Mouse (Mus musculus) liver, embryonic 15.5 days (tissue): ENCODE data around the gene Ypel3. TPM values are rescaled to one million over a fixed set of nuclear protein-coding genes. Genes with fewer than 3 reads are reported as not detected.
"Not testable (repeated sequence)": the region's sequence is repeated elsewhere in the genome, so short reads cannot be mapped to it uniquely, and the experiment has no call there.

Source experiments
- ATAC-seq: fragments of 200-750 bp; cut with Nextera tagmentation; 2 replicates; pipeline ENCODE4 v1.8.0; 2017; ENCODE audit warnings: moderate number of reproducible peaks, mild to moderate bottlenecking, moderate library complexity; ENCODE audit not compliant: insufficient read depth
- H3K27ac ChIP-seq: fragments of 300-500 bp; sonication (generic); replicated peaks from 2 replicates; pipeline ENCODE4 v1.5.1; 2015; ENCODE audit warnings: mild to moderate bottlenecking, inconsistent platforms
- H3K27me3 ChIP-seq: fragments of 300-500 bp; sonication (generic); 2 replicates; pipeline ENCODE4 v1.6.1; 2015; ENCODE audit warnings: mild to moderate bottlenecking, inconsistent platforms
- H3K36me3 ChIP-seq: fragments of 300-500 bp; sonication (generic); replicated peaks from 2 replicates; pipeline ENCODE4 v1.6.1; 2015; ENCODE audit warnings: moderate library complexity, mild to moderate bottlenecking, inconsistent platforms
- H3K4me1 ChIP-seq: fragments of 300-500 bp; sonication (generic); replicated peaks from 2 replicates; pipeline ENCODE4 v1.6.1; 2015; ENCODE audit warnings: inconsistent platforms
- H3K4me2 ChIP-seq: fragments of 300-500 bp; sonication (generic); 2 replicates; pipeline ENCODE4 v1.6.1; 2015; ENCODE audit warnings: moderate library complexity, mild to moderate bottlenecking, inconsistent platforms
- H3K4me3 ChIP-seq: fragments of 300-500 bp; sonication (generic); replicated peaks from 2 replicates; pipeline ENCODE4 v1.5.1; 2015; ENCODE audit warnings: mild to moderate bottlenecking, inconsistent platforms
- H3K9ac ChIP-seq: fragments of 300-500 bp; sonication (generic); 2 replicates; pipeline ENCODE4 v1.6.1; 2015; ENCODE audit warnings: moderate library complexity, mild to moderate bottlenecking, inconsistent platforms
- H3K9me3 ChIP-seq: fragments of 300-500 bp; sonication (generic); replicated peaks from 2 replicates; pipeline ENCODE4 v1.6.1; 2016; ENCODE audit warnings: inconsistent platforms
- WGBS: fragments of 180-500 bp; shearing (Covaris S2); methylation state at CpG from one replicate; pipeline ENCODE4 v1.1.7; 2015; ENCODE audit warnings: mixed read lengths; ENCODE audit not compliant: insufficient replicate concordance; 5-methylcytosine and 5-hydroxymethylcytosine counted together
- polyA plus RNA-seq: library from polyadenylated mRNA; unstranded; fragments of >200 nt; fragmentation: Nextera tagmentation; extraction: Ambion mirVana; gene quantifications from 2 replicates; pipeline ENCODE4 v1.2.1, GENCODE M21; 2015

Ypel3 gene
- 103 and 119 TPM in 2 replicates for polyA plus RNA-seq

- Histone ChIP-seq H3K27me3 (no peaks in the 10 kb centered on the region), H3K4me2 (peak within 1 kb of the TSS; percentile 93), H3K4me1 (peaks cover 77% of the 10 kb centered on the region), H3K4me3 (peak within 1 kb of the TSS; percentile 87), H3K9me3 (no peaks in the 10 kb centered on the region), H3K27ac (peak within 1 kb of the TSS; percentile 97), H3K36me3 (peaks cover 22% of the 10 kb centered on the region), H3K9ac (peak within 1 kb of the TSS; percentile 100)
- peak; percentile 91 for ATAC-seq
- WGBS: under 1% methylated on average over 36 of the region's 37 CpGs
These were observed at the start of gene Ypel3 for GRCm38 (mm10) chr7:126776598-126777057. Ypel3 (plus strand) TSS chr7:126776955.

- H3K27me3 ChIP-seq, H3K9me3 ChIP-seq, H3K4me1 ChIP-seq, H3K27ac ChIP-seq, H3K36me3 ChIP-seq, ATAC-seq, H3K9ac ChIP-seq, H3K4me3 ChIP-seq, H3K4me2 ChIP-seq: not testable (repeated sequence)
- 59% methylated on average over 4 of the region's 4 CpGs for WGBS
These were observed 46.4 kb upstream of the Ypel3 start for GRCm38 (mm10) chr7:126730256-126730789.

DNA sequence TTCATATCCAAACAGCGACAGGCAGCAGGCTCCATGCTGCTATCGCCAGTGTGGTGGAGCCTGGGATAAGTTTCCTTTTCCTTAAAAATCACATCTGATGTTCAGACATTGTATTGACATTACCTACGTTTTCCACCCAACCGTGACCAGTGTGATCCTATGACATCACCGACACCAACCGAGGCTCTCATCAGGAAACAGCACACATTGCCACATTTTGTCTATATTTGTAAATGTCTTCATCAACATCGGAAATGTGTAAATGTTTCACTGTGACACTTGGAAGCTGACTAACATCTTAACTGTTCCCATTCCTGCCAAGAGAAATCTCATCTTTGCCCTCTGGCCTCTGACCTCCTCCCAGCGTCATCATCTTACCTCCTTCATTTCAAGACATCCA is 40.6 kb upstream of the Ypel3 start:
- Histone ChIP-seq H3K27me3 (no peaks in the 10 kb centered on the region), H3K27ac (no peak overlapping the region), H3K4me2 (no peak overlapping the region), H3K9me3 (no peaks in the 10 kb centered on the region), H3K9ac (no peak overlapping the region), H3K4me3 (no peak overlapping the region), H3K36me3 (no peaks in the 10 kb centered on the region), H3K4me1 (0 out of 2 replicates have a peak, but pooled peaks cover 3% of the 10 kb centered on the region)
- WGBS: 68% methylated on average over 8 of the region's 8 CpGs
- no peak for ATAC-seq

- Histone ChIP-seq H3K9ac (no peak overlapping the region), H3K36me3 (no peaks in the 10 kb centered on the region), H3K4me1 (0 out of 2 replicates have a peak, but pooled peaks cover 3% of the 10 kb centered on the region), H3K27ac (no peak overlapping the region), H3K4me3 (no peak overlapping the region), H3K27me3 (no peaks in the 10 kb centered on the region), H3K9me3 (no peaks in the 10 kb centered on the region), H3K4me2 (no peak overlapping the region)
- 77% methylated on average over 17 of the region's 17 CpGs for WGBS
- no peak for ATAC-seq
These were observed 37.2 kb upstream of the Ypel3 start for GRCm38 (mm10) chr7:126739551-126739950.

DNA sequence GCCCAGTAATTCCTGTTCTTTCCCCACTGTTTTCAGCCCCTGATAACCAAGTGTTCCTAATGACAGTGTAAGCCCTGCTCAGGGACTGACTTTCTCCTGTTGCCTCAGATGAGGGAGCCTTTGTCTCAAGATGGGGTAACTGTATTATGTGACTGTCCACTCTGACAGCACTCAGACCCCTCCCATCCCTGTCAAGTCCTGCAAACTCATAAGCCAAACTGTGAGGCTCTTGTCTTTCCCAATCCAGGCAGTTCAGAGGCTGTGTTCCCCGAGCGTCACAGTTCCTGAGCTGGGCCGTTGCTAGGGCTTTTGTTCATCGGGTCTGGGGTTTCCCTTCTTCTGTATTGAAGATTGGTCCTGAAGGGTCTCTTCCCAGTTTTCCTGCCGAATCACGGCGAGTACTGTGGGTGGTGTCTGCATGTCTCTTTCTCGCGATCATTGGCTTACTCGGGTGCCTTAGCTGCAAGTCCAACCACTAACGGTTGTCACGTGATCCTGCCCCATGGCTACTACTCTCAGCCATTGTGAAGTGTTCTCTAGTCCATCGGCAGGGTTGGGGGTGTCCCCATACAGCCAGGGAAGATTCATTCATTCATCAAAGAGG is 36.5 kb upstream of the Ypel3 start:
- no peak overlapping the region for H3K4me2 ChIP-seq
- H3K27ac ChIP-seq: no peak overlapping the region
- 79% methylated on average over 13 of the region's 13 CpGs for WGBS
- no peaks in the 10 kb centered on the region for H3K9me3 ChIP-seq
- H3K9ac ChIP-seq: no peak overlapping the region
- no peak overlapping the region for H3K4me3 ChIP-seq
- ATAC-seq: no peak
- H3K4me1 ChIP-seq: 0 out of 2 replicates have a peak, but pooled peaks cover 3% of the 10 kb centered on the region
- no peaks in the 10 kb centered on the region for H3K27me3 ChIP-seq
- no peaks in the 10 kb centered on the region for H3K36me3 ChIP-seq

- WGBS: 43% methylated on average over 5 of the region's 5 CpGs
- ATAC-seq: no peak
These were observed 35.8 kb upstream of the Ypel3 start for GRCm38 (mm10) chr7:126740977-126741376.

GRCm38 (mm10) chr7:126741452-126741851 is 35.3 kb upstream of the Ypel3 start:
- WGBS: 58% methylated on average over 5 of the region's 5 CpGs
- Histone ChIP-seq H3K4me3 (no peak overlapping the region), H3K27me3 (no peaks in the 10 kb centered on the region), H3K9ac (no peak overlapping the region), H3K4me1 (0 out of 2 replicates have a peak, but pooled peaks cover 3% of the 10 kb centered on the region), H3K27ac (no peak overlapping the region), H3K36me3 (no peaks in the 10 kb centered on the region), H3K9me3 (no peaks in the 10 kb centered on the region), H3K4me2 (no peak overlapping the region)
- ATAC-seq: peak; percentile 32; the same call in 1 of the 2 replicates

More at GRCm38 (mm10) chr7:126740977-126741376, 35.8 kb upstream of the Ypel3 start:
- H3K4me2 ChIP-seq: no peak overlapping the region
- 0 out of 2 replicates have a peak, but pooled peaks cover 3% of the 10 kb centered on the region for H3K4me1 ChIP-seq
- no peak overlapping the region for H3K27ac ChIP-seq
- H3K27me3 ChIP-seq: no peaks in the 10 kb centered on the region
- no peak overlapping the region for H3K9ac ChIP-seq
- H3K4me3 ChIP-seq: no peak overlapping the region
- H3K36me3 ChIP-seq: no peaks in the 10 kb centered on the region
- no peaks in the 10 kb centered on the region for H3K9me3 ChIP-seq

- H3K4me2 ChIP-seq: no peak overlapping the region
- H3K27me3 ChIP-seq: no peaks in the 10 kb centered on the region
- H3K4me1 ChIP-seq: peaks cover 5% of the 10 kb centered on the region
- no peak overlapping the region for H3K4me3 ChIP-seq
- ATAC-seq: no peak
- no peak overlapping the region for H3K9ac ChIP-seq
- no peaks in the 10 kb centered on the region for H3K36me3 ChIP-seq
- H3K27ac ChIP-seq: no peak overlapping the region
- 76% methylated on average over 13 of the region's 13 CpGs for WGBS
- H3K9me3 ChIP-seq: no peaks in the 10 kb centered on the region
These were observed 34.7 kb upstream of the Ypel3 start for GRCm38 (mm10) chr7:126741964-126742482.

DNA sequence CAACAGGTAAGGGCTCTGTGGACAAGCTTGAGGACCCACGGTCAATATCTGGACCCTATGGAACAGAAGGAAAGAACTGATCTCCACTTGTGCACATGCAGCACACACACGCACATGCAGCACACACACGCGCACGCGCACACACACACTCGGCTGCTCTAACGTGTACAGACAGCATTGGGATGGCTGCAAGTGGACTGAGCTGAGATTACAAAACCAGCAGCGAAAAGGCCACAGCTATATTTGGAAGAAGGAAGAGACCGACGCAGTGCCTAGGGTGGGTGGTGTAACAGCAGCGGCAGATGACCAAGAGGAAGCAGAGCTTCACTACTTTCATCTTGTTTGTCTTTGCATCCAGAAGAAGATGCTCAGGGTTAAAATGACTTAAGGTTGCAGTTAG is 30.7 kb upstream of the Ypel3 start:
- peaks cover 15% of the 10 kb centered on the region for H3K4me1 ChIP-seq
- no peaks in the 10 kb centered on the region for H3K9me3 ChIP-seq
- no peak overlapping the region for H3K9ac ChIP-seq
- peak overlapping the region; percentile 49 for H3K4me2 ChIP-seq
- WGBS: 35% methylated on average over 12 of the region's 12 CpGs
- H3K27me3 ChIP-seq: no peaks in the 10 kb centered on the region
- ATAC-seq: peak; percentile 47; the same call in 1 of the 2 replicates
- no peaks in the 10 kb centered on the region for H3K36me3 ChIP-seq
- peak overlapping the region; percentile 27 for H3K4me3 ChIP-seq
- H3K27ac ChIP-seq: peak overlapping the region; percentile 81

DNA sequence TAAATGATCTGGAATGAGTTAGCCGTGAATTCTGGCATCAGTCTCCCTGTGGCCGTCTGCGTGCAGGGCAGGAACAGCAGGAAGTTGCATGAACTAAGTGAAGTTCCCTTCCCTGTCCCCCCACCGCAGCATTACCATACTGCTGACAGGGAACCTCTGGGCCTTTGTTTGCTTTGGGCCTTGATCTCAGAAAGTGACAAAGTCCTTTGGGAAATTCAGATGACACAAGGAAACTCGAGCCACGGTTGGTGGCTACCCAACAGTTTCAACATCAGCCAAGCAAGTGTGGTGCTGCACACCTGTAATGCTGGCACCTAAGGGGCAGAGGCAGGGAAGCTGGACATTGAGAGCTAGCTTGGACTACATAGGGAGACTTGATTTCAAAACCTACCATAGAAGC is 30.0 kb upstream of the Ypel3 start:
- H3K36me3 ChIP-seq: no peaks in the 10 kb centered on the region
- peak overlapping the region; percentile 81 for H3K27ac ChIP-seq
- ATAC-seq: peak; percentile 73
- 15% methylated on average over 6 of the region's 6 CpGs for WGBS
- H3K27me3 ChIP-seq: no peaks in the 10 kb centered on the region
- H3K4me3 ChIP-seq: peak overlapping the region; percentile 27
- peaks cover 15% of the 10 kb centered on the region for H3K4me1 ChIP-seq
- no peak overlapping the region for H3K9ac ChIP-seq
- H3K4me2 ChIP-seq: peak overlapping the region; percentile 49
- H3K9me3 ChIP-seq: no peaks in the 10 kb centered on the region

GRCm38 (mm10) chr7:126748824-126749223 is 27.9 kb upstream of the Ypel3 start:
- H3K9me3 ChIP-seq: no peaks in the 10 kb centered on the region
- H3K27me3 ChIP-seq: no peaks in the 10 kb centered on the region
- H3K4me2 ChIP-seq: no peak overlapping the region
- H3K4me3 ChIP-seq: no peak overlapping the region
- ATAC-seq: no peak
- H3K4me1 ChIP-seq: peaks cover 18% of the 10 kb centered on the region
- H3K27ac ChIP-seq: 0 out of 2 replicates have a peak overlapping the region, but pooled peaks have one; percentile 9
- no peaks in the 10 kb centered on the region for H3K36me3 ChIP-seq
- no peak overlapping the region for H3K9ac ChIP-seq
- WGBS: 67% methylated on average over 7 of the region's 7 CpGs
